18 mouse cellular contexts compared by ENCODE assay signal in the genomic region with DNA sequence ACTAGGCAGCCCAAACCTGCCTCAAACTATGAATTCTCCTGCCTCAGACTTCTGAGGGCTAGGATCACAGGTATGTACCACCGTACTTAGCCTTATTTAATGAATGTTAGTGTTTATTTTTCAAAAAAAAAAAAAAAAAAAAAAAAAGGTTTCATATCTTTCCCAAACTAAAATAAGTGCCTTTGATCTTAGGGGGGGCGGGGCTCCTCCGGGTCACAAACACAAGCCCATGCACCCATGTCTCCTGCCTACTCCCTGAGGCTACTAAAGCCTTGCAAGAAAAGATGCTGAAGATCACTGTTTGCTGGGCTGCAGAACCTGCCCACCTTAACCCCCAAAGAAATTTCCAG. TPM values are rescaled to one million over a fixed set of nuclear protein-coding genes. Genes with fewer than 3 reads are reported as not detected.
"Had no signal": no experiment of that assay in that cellular context is flagged by ENCODE, and none has a peak within 500 bp of the region (broad histone marks: within the 10 kb centered on the region; RNA-seq: fewer than 3 reads in every experiment).

No protein-coding gene starts in this region.

- DNase-seq: lung, adult 2 months; lung, postnatal 14 days; lung, postnatal 36 days; right cerebral cortex, postnatal 14 days; thymus, adult 2 months; thymus, postnatal 25 days; thymus, postnatal 4 days had no signal

- H3K9ac ChIP-seq: lung, embryonic 15.5 days; midbrain, embryonic 13.5 days; midbrain, embryonic 15.5 days; neural tube, embryonic 12.5 days; stomach, embryonic 15.5 days had no signal

- H3K27me3 ChIP-seq: lung, embryonic 15.5 days; midbrain, embryonic 13.5 days; midbrain, embryonic 15.5 days; neural tube, embryonic 12.5 days; stomach, embryonic 15.5 days had no signal

- H3K9me3 ChIP-seq: lung, embryonic 15.5 days; midbrain, embryonic 13.5 days; midbrain, embryonic 15.5 days; neural tube, embryonic 12.5 days; stomach, embryonic 15.5 days had no signal

- H3K4me3 ChIP-seq: lung, embryonic 15.5 days; megakaryocyte, embryonic 14.5 days; midbrain, embryonic 13.5 days; midbrain, embryonic 15.5 days; neural tube, embryonic 12.5 days; stomach, embryonic 15.5 days had no signal

- ATAC-seq: midbrain, embryonic 13.5 days; midbrain, embryonic 15.5 days had no signal

- H3K4me1 ChIP-seq: midbrain, embryonic 13.5 days; midbrain, embryonic 15.5 days; neural tube, embryonic 12.5 days; stomach, embryonic 15.5 days had no signal

- H3K4me2 ChIP-seq: lung, embryonic 15.5 days; midbrain, embryonic 11.5 days; midbrain, embryonic 13.5 days; midbrain, embryonic 15.5 days; neural tube, embryonic 12.5 days; stomach, embryonic 15.5 days had no signal

- H3K36me3 ChIP-seq: lung, embryonic 15.5 days; midbrain, embryonic 13.5 days; midbrain, embryonic 15.5 days; neural tube, embryonic 12.5 days; stomach, embryonic 15.5 days had no signal

- H3K27ac ChIP-seq: lung, embryonic 15.5 days; macrophage; midbrain, embryonic 13.5 days; midbrain, embryonic 15.5 days; neural tube, embryonic 12.5 days; stomach, embryonic 15.5 days; stomach, postnatal 0 days had no signal

RNA-seq across cellular contexts. Expression of gene Wwtr1, which starts 20.8 kb away (rescaled TPM):
- total RNA-seq: megakaryocyte progenitor cell, adult 5-6 weeks; monocyte, adult 5-6 weeks had no signal
- polyA plus RNA-seq: macrophage had no signal
